Mouse (Mus musculus): ENCODE measurements around the gene Itpka.

GRCm38 (mm10) chr2:119707676-119708075 lies 34.5 kb upstream of the Itpka start:
- TF ChIP-seq EP300 (IDR thresholded peaks at IDR 0.05; ENCODE audit: low read depth): no peak
- TF ChIP-seq CTCF (IDR thresholded peaks at IDR 0.05; ENCODE audit: low read depth): no peak

Measured in heart, postnatal 0 days (tissue).